Mouse (Mus musculus) cerebellum, postnatal 10 days (tissue): ENCODE measurements around the gene Irs1.

Source experiments
- DNase-seq, 2 experiments: peaks; one replicate each; pipeline ENCODE4 v3.0.0; 2021; ENCODE audit warnings: mixed read lengths in 2 of 2

Gene Irs1

GRCm38 (mm10) chr1:82247221-82247951 is 43.8 kb downstream of the Irs1 start:
- no peak for DNase-seq

- no peak for DNase-seq
Measured at GRCm38 (mm10) chr1:82245002-82245401, 46.2 kb downstream of the Irs1 start.

GRCm38 (mm10) chr1:82243260-82243825 is 47.9 kb downstream of the Irs1 start:
- DNase-seq, result peak; percentile 86 to 90

GRCm38 (mm10) chr1:82239409-82240201 is 51.6 kb downstream of the Irs1 start:
- no peak for DNase-seq

- DNase-seq, result no peak
Measured at GRCm38 (mm10) chr1:82238245-82238644, 53.0 kb downstream of the Irs1 start.

GRCm38 (mm10) chr1:82235455-82236104 is 55.6 kb downstream of the Irs1 start:
- DNase-seq, result no peak

GRCm38 (mm10) chr1:82234616-82235015 is 56.6 kb downstream of the Irs1 start:
- no peak for DNase-seq

GRCm38 (mm10) chr1:82232812-82233211 is 58.4 kb downstream of the Irs1 start, which contains the start of gene Gm9747:
Gene Gm9747, plus strand, starts transcription at chr1:82233112.
- no peak for DNase-seq

GRCm38 (mm10) chr1:82228841-82229240 is 62.4 kb downstream of the Irs1 start:
- DNase-seq, result peak; percentile 45 to 56

- DNase-seq, result no peak
Measured at GRCm38 (mm10) chr1:82223042-82223795, 68.0 kb downstream of the Irs1 start.

GRCm38 (mm10) chr1:82221462-82221861 is 69.8 kb downstream of the Irs1 start:
- DNase-seq, result peak; percentile 12 to 21

GRCm38 (mm10) chr1:82220673-82221396 is 70.4 kb downstream of the Irs1 start:
- peak; percentile 57 to 81 for DNase-seq

- no peak for DNase-seq
Measured at GRCm38 (mm10) chr1:82207511-82207910, 83.7 kb downstream of the Irs1 start.

- no peak for DNase-seq
Measured at GRCm38 (mm10) chr1:82200636-82201035, 90.6 kb downstream of the Irs1 start.

GRCm38 (mm10) chr1:82199918-82200317 is 91.3 kb downstream of the Irs1 start:
- no peak for DNase-seq

GRCm38 (mm10) chr1:82191579-82191978 is 99.6 kb downstream of the Irs1 start:
- DNase-seq, result peak; percentile 35 to 65

GRCm38 (mm10) chr1:82189516-82189915 is 101.7 kb downstream of the Irs1 start:
- DNase-seq, result peak; percentile 42 to 50

- no peak for DNase-seq
Measured at GRCm38 (mm10) chr1:82188549-82189231, 102.5 kb downstream of the Irs1 start.

- DNase-seq, result no peak
Measured at GRCm38 (mm10) chr1:82183913-82184442, 107.2 kb downstream of the Irs1 start.
